Mouse (Mus musculus): ENCODE measurements at regions not wholly inside any gene's neighbourhood (a gene's known extent, or its start where the extent isn't known, plus 50 kb on each side); places are given as distances from the start of the nearest gene placed in this dataset.
"Not testable (repeated sequence)": the region's sequence is repeated elsewhere in the genome, so short reads cannot be mapped to it uniquely, and the experiment has no call there.

- DNase-seq (ENCODE audit: extremely low spot score in 1 of 2, low spot score in 1 of 2) = no peak
Observed at GRCm38 (mm10) chr2:53276435-53276834, 84.9 kb downstream of the Arl6ip6 start.

GRCm38 (mm10) chr2:53301712-53302423 is 110.3 kb downstream of the Arl6ip6 start:
- no peak for DNase-seq (ENCODE audit: extremely low spot score in 1 of 2, low spot score in 1 of 2)

GRCm38 (mm10) chr2:53330680-53331079 is 139.2 kb downstream of the Arl6ip6 start:
- peak in 1 of 2 experiments; percentile 75 for DNase-seq (ENCODE audit: extremely low spot score in 1 of 2, low spot score in 1 of 2)

GRCm38 (mm10) chr2:53359026-53359425 is 167.5 kb downstream of the Arl6ip6 start:
- no peak for DNase-seq (ENCODE audit: extremely low spot score in 1 of 2, low spot score in 1 of 2)

GRCm38 (mm10) chr2:53382348-53382747 is 190.8 kb downstream of the Arl6ip6 start:
- DNase-seq (ENCODE audit: extremely low spot score in 1 of 2, low spot score in 1 of 2) = peak in 1 of 2 experiments; percentile 19

- DNase-seq (ENCODE audit: extremely low spot score in 1 of 2, low spot score in 1 of 2) = no peak
Observed at GRCm38 (mm10) chr2:53384545-53385176, 193.1 kb downstream of the Arl6ip6 start.

GRCm38 (mm10) chr2:53388652-53389051 is 197.1 kb downstream of the Arl6ip6 start:
- no peak for DNase-seq (ENCODE audit: extremely low spot score in 1 of 2, low spot score in 1 of 2)

- DNase-seq (ENCODE audit: extremely low spot score in 1 of 2, low spot score in 1 of 2) = no peak
Observed at GRCm38 (mm10) chr2:53414471-53414870, 222.9 kb downstream of the Arl6ip6 start.

- peak; percentile 6 to 17 for DNase-seq (ENCODE audit: extremely low spot score in 1 of 2, low spot score in 1 of 2)
Observed at GRCm38 (mm10) chr2:53437046-53437815, 245.7 kb downstream of the Arl6ip6 start.

- DNase-seq (ENCODE audit: extremely low spot score in 1 of 2, low spot score in 1 of 2) = not testable (repeated sequence)
Observed at GRCm38 (mm10) chr2:53440301-53440700, 248.8 kb downstream of the Arl6ip6 start.

GRCm38 (mm10) chr2:53460265-53460664 is 268.7 kb downstream of the Arl6ip6 start:
- DNase-seq (ENCODE audit: extremely low spot score in 1 of 2, low spot score in 1 of 2) = no peak

- DNase-seq (ENCODE audit: extremely low spot score in 1 of 2, low spot score in 1 of 2) = no peak
Observed at GRCm38 (mm10) chr2:53474455-53474854, 282.9 kb downstream of the Arl6ip6 start.

GRCm38 (mm10) chr2:53479051-53479450 is 287.5 kb downstream of the Arl6ip6 start:
- not testable (repeated sequence) for DNase-seq (ENCODE audit: extremely low spot score in 1 of 2, low spot score in 1 of 2)

GRCm38 (mm10) chr2:53488301-53488700 is 296.8 kb downstream of the Arl6ip6 start:
- no peak for DNase-seq (ENCODE audit: extremely low spot score in 1 of 2, low spot score in 1 of 2)

GRCm38 (mm10) chr2:53490805-53491585 is 299.5 kb downstream of the Arl6ip6 start:
- no peak for DNase-seq (ENCODE audit: extremely low spot score in 1 of 2, low spot score in 1 of 2)

GRCm38 (mm10) chr2:53492788-53493187 is 301.3 kb downstream of the Arl6ip6 start:
- no peak for DNase-seq (ENCODE audit: extremely low spot score in 1 of 2, low spot score in 1 of 2)

- DNase-seq (ENCODE audit: extremely low spot score in 1 of 2, low spot score in 1 of 2) = no peak
Observed at GRCm38 (mm10) chr2:53501657-53502274, 310.2 kb downstream of the Arl6ip6 start.

- DNase-seq (ENCODE audit: extremely low spot score in 1 of 2, low spot score in 1 of 2) = no peak
Observed at GRCm38 (mm10) chr2:53502275-53502667, 310.7 kb downstream of the Arl6ip6 start.

- no peak for DNase-seq (ENCODE audit: extremely low spot score in 1 of 2, low spot score in 1 of 2)
Observed at GRCm38 (mm10) chr2:53542097-53542496, 350.6 kb downstream of the Arl6ip6 start.

- DNase-seq (ENCODE audit: extremely low spot score in 1 of 2, low spot score in 1 of 2) = peak; percentile 8 to 19
Observed at GRCm38 (mm10) chr2:53574007-53574406, 382.5 kb downstream of the Arl6ip6 start.

Data from frontal cortex, adult 2 months (tissue).